18 mouse cellular contexts compared by ENCODE assay signal in genomic region chr13:71174335-71174734, GRCm38 (mm10).
DNase-seq lines count a peak whose midpoint lies in the region; ATAC-seq and TF ChIP-seq lines count a peak whose summit lies in the region.
"Had no signal": no experiment of that assay in that cellular context is flagged by ENCODE, and none has a peak within 500 bp of the region (broad histone marks: within the 10 kb centered on the region; RNA-seq: fewer than 3 reads in every experiment).

No protein-coding gene starts in this region.

- TF ChIP-seq RAD21 in CH12.LX (IDR thresholded peaks at IDR 0.05; ENCODE audit: low read depth, low read length): no peak

- dilution Hi-C loops in CH12.LX (cut with MboI; ENCODE audit: extremely low pct_ligation_motif_present, extremely low pct_unique_long_range_greater_than_20kb, low sequenced_read_pairs): no loop called here

- no peaks in the 10 kb centered on the region for H3K9me3 ChIP-seq in CH12.LX (replicated peaks; ENCODE audit: low read length)
- no peaks in the 10 kb centered on the region for H3K9me3 ChIP-seq in forebrain, embryonic 11.5 days (ENCODE audit: control insufficient read depth, low read length)

- TF ChIP-seq CTCF in CH12.LX (conservative IDR thresholded peaks at IDR 0.05 in 1 of 2, IDR thresholded peaks at IDR 0.05 in 1 of 2; ENCODE audit: low read depth in 2 of 2, low read length in 2 of 2): no peak

- no peak for ATAC-seq in forebrain, embryonic 11.5 days (replicated peaks; ENCODE audit: low FRiP score)
- ATAC-seq: activated CD4-positive, CD25-positive, alpha-beta regulatory T cell, adult 4 months; CD4-positive, CD25-positive, alpha-beta regulatory T cell, adult 4 months; Patski had no signal

- DNase-seq in CH12.LX (ENCODE audit: extremely low read depth): no peak
- DNase-seq in forebrain, embryonic 11.5 days (ENCODE audit: low spot score): no peak
- DNase-seq: adrenal gland, adult 2 months; adrenal gland, adult 8-10 months; adrenal gland, postnatal 10 days; adrenal gland, postnatal 14 days; adrenal gland, postnatal 25 days; adrenal gland, postnatal 36 days; B cell, adult 2 months; cerebellum, adult 11 months; cerebellum, adult 11-12 months; cerebellum, adult 18-20 months; cerebellum, adult 2 months; cerebellum, adult 8-10 months had no signal

- peaks cover 20 to 43% of the 10 kb centered on the region in 2 experiments for H3K4me1 ChIP-seq in CH12.LX (ENCODE audit: control insufficient read depth in 1 of 2, insufficient read depth in 2 of 2)
- no peaks in the 10 kb centered on the region for H3K4me1 ChIP-seq in forebrain, embryonic 11.5 days (replicated peaks; ENCODE audit: control insufficient read depth, insufficient read depth, low read length)

- H3K36me3 ChIP-seq in CH12.LX (replicated peaks in 1 of 2; ENCODE audit: control insufficient read depth in 1 of 2, insufficient read depth in 1 of 2, low read length in 1 of 2): no peaks in the 10 kb centered on the region
- no peaks in the 10 kb centered on the region for H3K36me3 ChIP-seq in forebrain, embryonic 11.5 days (ENCODE audit: control insufficient read depth, insufficient read depth, low read length)
- H3K36me3 ChIP-seq: G1E had no signal

- no peaks in the 10 kb centered on the region for H3K79me2 ChIP-seq in CH12.LX (replicated peaks; ENCODE audit: control insufficient read depth, extremely low read depth, insufficient read depth, poor library complexity, severe bottlenecking)

- H3K27ac ChIP-seq in CH12.LX (ENCODE audit: insufficient read depth, low read depth): no peak overlapping the region
- H3K27ac ChIP-seq in forebrain, embryonic 11.5 days (ENCODE audit: low read depth, low read length): no peak overlapping the region

- H3K4me2 ChIP-seq in CH12.LX (ENCODE audit: insufficient read depth, low read depth, poor library complexity, severe bottlenecking): no peak overlapping the region
- no peak overlapping the region for H3K4me2 ChIP-seq in forebrain, embryonic 11.5 days (ENCODE audit: low read depth, low read length, severe bottlenecking)

- peak; percentile 66 for TF ChIP-seq EP300 in CH12.LX (IDR thresholded peaks at IDR 0.05; ENCODE audit: low read length)

- H3K4me3 ChIP-seq in CH12.LX (replicated peaks in 1 of 3; ENCODE audit: low read depth in 2 of 3, low read length in 2 of 3, poor library complexity in 1 of 3): no peak overlapping the region
- H3K4me3 ChIP-seq in forebrain, embryonic 11.5 days (ENCODE audit: low read depth, low read length): no peak overlapping the region

- in situ Hi-C loops in CH12.LX (cut with MboI; ENCODE audit: low pct_ligation_motif_present, low pct_unique_long_range_greater_than_20kb, low sequenced_read_pairs): no loop called here

- H3K27me3 ChIP-seq in CH12.LX (replicated peaks): no peaks in the 10 kb centered on the region
- H3K27me3 ChIP-seq in forebrain, embryonic 11.5 days (ENCODE audit: control insufficient read depth, insufficient read depth, low read length): no peaks in the 10 kb centered on the region
- H3K27me3 ChIP-seq: Patski had no signal

- TF ChIP-seq POLR2A in CH12.LX (IDR thresholded peaks at IDR 0.05; ENCODE audit: low read depth, low read length): no peak

- H3K9ac ChIP-seq in CH12.LX (ENCODE audit: insufficient read depth, low read depth): no peak overlapping the region
- no peak overlapping the region for H3K9ac ChIP-seq in forebrain, embryonic 11.5 days (ENCODE audit: low read length)

TF ChIP-seq in CH12.LX, 34 proteins besides CTCF, POLR2A, EP300 and RAD21:
- TF ChIP-seq IRF4 (IDR thresholded peaks at IDR 0.05; ENCODE audit: low read depth, low read length): peak; percentile 67
- no peak for TF ChIP-seq RCOR1 (conservative IDR thresholded peaks at IDR 0.05; ENCODE audit: low read depth, low read length)
TF ChIP-seq in CH12.LX: peak in this region for 1.
